Mouse (Mus musculus) skeletal muscle tissue, postnatal 0 days (tissue): ENCODE measurements around the gene 1700001P01Rik. TPM values are rescaled to one million over a fixed set of nuclear protein-coding genes. Genes with fewer than 3 reads are reported as not detected.

ENCODE experiments used
- microRNA-seq, 2 experiments: library from miRNA; unstranded; fragments of <30 nt; microRNA quantifications; one replicate each; pipeline ENCODE4; 2016
- polyA plus RNA-seq: library from polyadenylated mRNA; unstranded; fragments of >200 nt; fragmentation: Nextera tagmentation; extraction: Ambion mirVana; gene quantifications from 2 replicates; pipeline ENCODE4 v1.2.1, GENCODE M21; 2015

The 1700001P01Rik gene
- not detected in 2 replicates for polyA plus RNA-seq

DNA sequence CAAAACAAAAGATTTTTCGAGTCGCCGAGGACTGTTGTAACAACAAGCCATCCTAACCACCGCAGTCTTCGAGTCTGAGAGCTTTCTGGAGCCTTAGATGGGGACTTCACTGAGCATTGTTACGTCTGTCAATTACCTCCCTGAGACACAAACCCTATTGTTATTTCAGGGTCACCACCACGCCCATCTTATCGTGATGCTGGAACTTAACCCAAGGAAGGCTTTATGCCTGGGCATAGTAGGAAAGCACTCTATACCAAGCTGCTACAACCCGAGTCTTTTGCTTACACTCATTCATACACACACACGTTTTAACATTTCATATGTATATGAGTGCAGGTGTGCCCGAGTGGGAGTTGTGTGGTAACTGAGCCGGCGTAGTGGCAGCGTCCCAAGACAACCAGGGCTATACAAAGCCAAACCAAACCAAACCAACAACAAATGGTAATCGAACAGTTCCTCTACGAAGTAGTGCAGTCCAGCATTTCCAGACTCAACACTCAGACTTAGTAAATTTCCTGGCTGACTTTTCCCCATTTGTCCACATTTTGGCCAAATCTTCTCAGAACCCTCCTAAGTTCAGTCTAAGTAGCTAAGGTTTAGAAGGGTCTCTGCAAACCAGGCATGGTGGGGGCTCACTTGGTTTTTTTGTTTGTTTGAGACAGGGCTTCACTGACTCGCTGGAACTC is at the start of gene 1700001P01Rik:
Gene 1700001P01Rik, minus strand, starts transcription at position 111 of the 689 bp plus-strand sequence.

DNA sequence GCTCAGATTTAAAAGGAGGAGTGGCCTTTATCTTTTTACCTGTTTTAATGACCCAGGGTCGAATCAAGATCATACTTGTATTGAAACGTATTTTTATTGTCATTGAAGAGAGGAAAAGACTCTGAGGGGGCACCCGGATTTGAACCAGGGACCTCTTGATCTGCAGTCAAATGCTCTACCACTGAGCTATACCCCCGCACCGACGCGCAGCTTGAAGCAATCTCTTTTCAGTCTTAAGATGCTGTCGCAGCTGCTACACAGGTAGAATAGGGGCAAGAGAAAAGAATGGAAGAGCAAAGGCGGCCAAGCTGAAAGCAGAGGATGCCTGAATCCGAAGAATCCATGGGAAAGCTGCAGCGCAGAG is 23.0 kb upstream of the 1700001P01Rik start, which contains the start of gene Lasp1:
Gene Lasp1, plus strand, starts transcription at position 219 of the 364 bp plus-strand sequence.

DNA sequence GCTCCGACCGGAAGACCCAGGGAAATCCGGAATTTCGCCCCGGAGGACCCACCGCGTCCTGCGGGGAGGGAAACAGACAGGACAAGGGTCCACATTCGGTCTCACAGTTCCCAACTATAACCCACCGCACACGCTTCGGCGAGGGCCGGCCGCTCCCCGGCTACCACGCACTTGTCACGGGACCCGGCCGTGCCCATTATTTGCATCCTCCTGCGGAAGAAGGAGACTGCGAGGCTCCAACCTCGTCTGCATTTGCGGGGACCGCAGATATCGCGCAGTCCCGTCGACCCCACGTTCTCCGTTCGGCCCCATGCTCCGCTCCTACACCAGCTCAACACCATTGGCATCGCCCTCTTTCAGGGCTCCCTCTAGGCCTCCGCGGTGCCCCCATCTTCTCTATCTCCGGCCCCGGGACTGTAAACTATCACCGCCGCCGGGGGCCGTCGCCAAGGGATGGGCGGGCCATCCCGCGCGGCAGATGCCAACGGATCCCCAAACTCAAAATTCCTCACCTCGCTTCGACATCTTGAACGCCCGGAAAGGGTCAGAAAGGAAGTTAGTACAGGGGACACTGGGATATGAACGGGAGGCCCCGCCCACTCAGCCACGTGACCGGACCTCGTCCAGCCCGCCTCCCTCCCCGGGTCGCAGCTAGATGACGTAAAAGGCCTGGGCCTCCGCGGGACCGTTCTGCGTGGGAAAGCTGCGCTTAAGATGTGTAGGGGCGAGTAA is 6.3 kb upstream of the 1700001P01Rik start, which contains the start of gene Rpl23:
Gene Rpl23, minus strand, starts transcription at position 606 of the 732 bp plus-strand sequence.

DNA sequence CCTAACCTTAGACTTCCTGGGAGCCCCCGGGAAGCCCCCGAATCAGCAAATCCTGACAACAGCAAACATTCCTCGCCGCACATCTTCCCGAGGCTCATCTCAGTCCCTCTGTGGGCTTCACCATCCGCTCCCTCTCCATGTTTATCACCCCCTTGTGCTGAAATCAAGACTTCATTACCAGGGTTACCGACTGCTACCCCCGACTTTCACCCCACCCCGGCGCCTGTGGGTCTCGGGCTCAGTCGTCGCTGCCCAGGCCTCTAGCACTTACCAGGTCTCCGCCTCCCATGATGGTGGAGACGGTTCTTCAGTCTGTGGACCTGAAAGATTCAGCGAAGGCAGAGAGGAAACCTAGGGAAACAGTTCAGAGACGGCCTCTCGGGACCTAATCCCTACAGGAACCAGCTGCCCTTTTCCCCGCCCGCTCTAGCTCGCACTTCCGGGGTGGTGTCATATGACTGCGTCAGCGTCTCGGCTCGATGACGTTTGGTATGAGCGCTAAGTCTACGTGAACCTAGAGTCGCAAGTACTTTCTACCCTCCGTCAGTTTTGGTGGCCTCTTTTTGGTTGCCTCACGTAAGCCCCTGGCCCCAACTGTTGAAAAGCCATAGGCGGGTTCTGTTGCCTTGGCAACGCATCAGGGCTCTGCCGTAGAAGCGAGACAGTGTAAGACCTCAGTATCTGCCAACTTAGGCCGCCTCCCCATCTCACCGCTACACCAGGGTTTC is 9.4 kb downstream of the 1700001P01Rik start, which contains the start of gene Cwc25:
Gene Cwc25, minus strand, starts transcription at position 403 of the 728 bp plus-strand sequence.

GRCm38 (mm10) chr11:97744063-97744717 is 31.5 kb downstream of the 1700001P01Rik start, which contains the start of gene Pip4k2b:
Gene Pip4k2b (minus strand): TSS chr11:97744704.

Small RNA genes lying within 50 kb of the gene (microRNA-seq; reads per million reads assigned to microRNA genes)
- gene Mir8102, result 0 reads per million in 2 experiments

Other genes starting within 250 kb of the 1700001P01Rik start
- gene Srcin1, start 199.7 kb downstream of the 1700001P01Rik start, polyA plus RNA-seq, result 0.06 and 0.13 TPM in 2 replicates
- 0.14 and 0.23 TPM in 2 replicates for gene Epop, start 146.2 kb downstream of the 1700001P01Rik start, polyA plus RNA-seq
- 0.96 and 1.00 TPM in 2 replicates for gene Mllt6, start 112.5 kb downstream of the 1700001P01Rik start, polyA plus RNA-seq
- gene Cisd3, start 90.1 kb downstream of the 1700001P01Rik start, polyA plus RNA-seq, result 94.2 and 95.9 TPM in 2 replicates
- 3.5 and 4.0 TPM in 2 replicates for gene Pcgf2, start 75.4 kb downstream of the 1700001P01Rik start, polyA plus RNA-seq
- gene Psmb3, start 72.5 kb downstream of the 1700001P01Rik start, polyA plus RNA-seq, result 443 and 489 TPM in 2 replicates
- gene Pip4k2b, start 31.2 kb downstream of the 1700001P01Rik start, polyA plus RNA-seq, result 1.9 TPM in 2 replicates
- 7.7 and 9.0 TPM in 2 replicates for gene Cwc25, start 9.4 kb downstream of the 1700001P01Rik start, polyA plus RNA-seq
- 394 and 459 TPM in 2 replicates for gene Rpl23, start 6.5 kb upstream of the 1700001P01Rik start, polyA plus RNA-seq
- gene Lasp1, start 23.1 kb upstream of the 1700001P01Rik start, polyA plus RNA-seq, result 32.7 and 42.2 TPM in 2 replicates
- gene B230217C12Rik, start 64.9 kb upstream of the 1700001P01Rik start, polyA plus RNA-seq, result 1.3 and 1.4 TPM in 2 replicates
- gene Fbxo47, start 108.2 kb upstream of the 1700001P01Rik start, polyA plus RNA-seq, result 0.13 and 0.22 TPM in 2 replicates
- gene Plxdc1, start 210.5 kb upstream of the 1700001P01Rik start, polyA plus RNA-seq, result 2.7 TPM in 2 replicates
- 3.6 and 3.8 TPM in 2 replicates for gene Arl5c, start 220.3 kb upstream of the 1700001P01Rik start, polyA plus RNA-seq
- 161 and 177 TPM in 2 replicates for gene Cacnb1, start 247.1 kb upstream of the 1700001P01Rik start, polyA plus RNA-seq